Mouse (Mus musculus) G1E (cell line): ENCODE results near the gene Cfap157. TPM values are rescaled to one million over a fixed set of nuclear protein-coding genes. Genes with fewer than 3 reads are reported as not detected.

Source experiments
- ATAC-seq: 2 replicates; pipeline ENCODE4 v1.8.0; 2016; ENCODE audit warnings: mild to moderate bottlenecking; ENCODE audit not compliant: insufficient number of reproducible peaks, poor library complexity, low FRiP score, severe bottlenecking; ENCODE audit errors: extremely low read depth
- DNase-seq: peaks from one replicate; pipeline ENCODE4 v3.0.0; 2012; ENCODE audit warnings: low spot score
- H3K27me3 ChIP-seq: 2 replicates; pipeline ENCODE4 v1.6.1; 2012; ENCODE audit warnings: mild to moderate bottlenecking, low read length, inconsistent platforms; ENCODE audit not compliant: insufficient read depth
- H3K36me3 ChIP-seq: replicated peaks from 2 replicates; pipeline ENCODE3; 2012; ENCODE audit warnings: mild to moderate bottlenecking, inconsistent platforms
- H3K4me1 ChIP-seq: 2 replicates; pipeline ENCODE4 v1.6.1; 2012; ENCODE audit warnings: low read depth, low read length, inconsistent platforms, mixed read lengths; ENCODE audit not compliant: insufficient read depth
- H3K4me3 ChIP-seq: 2 replicates; pipeline ENCODE4 v1.5.1; 2012; ENCODE audit warnings: low read depth, mild to moderate bottlenecking, inconsistent platforms, low read length, moderate library complexity, mixed read lengths
- H3K9me3 ChIP-seq: replicated peaks from 2 replicates; pipeline ENCODE4 v1.6.1; 2012; ENCODE audit warnings: inconsistent platforms
- CTCF ChIP-seq: IDR thresholded peaks from 2 replicates; pipeline ENCODE4 v1.5.1; 2012; ENCODE audit warnings: low read depth, low read length, inconsistent platforms, mixed read lengths
- GATA1 ChIP-seq: IDR thresholded peaks from 2 replicates; pipeline ENCODE4 v1.6.1; 2012; ENCODE audit warnings: borderline replicate concordance, low read length, inconsistent platforms, mixed read lengths
- GATA2 ChIP-seq: IDR thresholded peaks from 2 replicates; pipeline ENCODE4 v1.6.1; 2012; ENCODE audit warnings: low read depth, low read length, inconsistent platforms, borderline replicate concordance
- POLR2AphosphoS5 ChIP-seq: IDR thresholded peaks from 2 replicates; pipeline ENCODE4 v1.6.1; 2012; ENCODE audit warnings: low read depth, low read length, inconsistent platforms; ENCODE audit not compliant: insufficient replicate concordance
- TAL1 ChIP-seq: conservative IDR thresholded peaks from 2 replicates; pipeline ENCODE4 v1.6.1; 2012; ENCODE audit warnings: low read depth, low read length, inconsistent platforms, mixed read lengths
- polyA plus RNA-seq: library from polyadenylated mRNA; stranded (reverse); fragments of >175 nt; gene quantifications from 2 replicates; pipeline ENCODE4 v1.2.3, GENCODE M21; 2012
- total RNA-seq, 2 experiments: library from RNA; stranded (forward) in 1 of 2; stranded (reverse) in 1 of 2; fragments of 200-1000 nt in 1 of 2; fragments of >200 nt in 1 of 2; fragmentation: Nextera tagmentation in 1 of 2; gene quantifications; 2 replicates each; pipeline ENCODE4 v1.2.3; 2014 to 2017

The Cfap157 gene
- total and polyA plus RNA-seq, 3 experiments, result 0.11 TPM; not detected in 2

DNA sequence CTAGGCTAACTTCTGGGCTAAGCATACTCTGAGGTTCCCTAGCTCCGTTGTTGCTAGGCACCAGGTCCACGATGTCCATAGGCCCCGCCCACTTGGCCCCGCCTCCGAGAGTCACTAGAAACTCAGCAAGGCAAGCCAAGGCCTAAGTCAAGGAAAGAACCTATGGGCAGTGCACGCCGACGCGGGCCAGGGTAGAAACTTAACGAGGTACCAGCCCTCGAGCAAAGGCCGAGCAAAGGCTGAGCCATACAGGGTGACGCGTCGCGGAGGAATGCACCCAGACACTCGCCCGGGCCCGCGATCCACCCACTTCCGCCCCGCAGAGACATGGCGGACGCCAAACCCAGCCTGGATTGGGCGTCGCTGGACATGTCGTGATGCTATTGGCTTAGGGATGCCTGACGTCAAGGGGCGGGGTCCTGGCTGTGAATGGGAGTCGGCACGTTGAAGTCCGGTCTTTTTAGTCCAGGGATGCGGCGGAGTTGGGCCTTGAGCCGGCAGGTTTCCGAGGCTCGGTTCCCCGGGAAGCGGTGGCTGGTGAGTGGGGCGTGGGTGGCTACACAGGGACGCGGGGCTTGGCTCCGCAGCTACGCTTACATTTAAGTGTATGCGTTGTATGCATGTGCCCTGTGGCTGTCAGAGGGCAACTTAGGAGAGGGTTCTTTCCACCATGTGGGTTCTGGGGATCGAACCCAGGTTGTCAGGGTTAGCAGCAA lies 8.7 kb downstream of the Cfap157 start, which contains the start of the genes Ttc16 and Ptrh1:
TSS of gene Ttc16 (minus strand) at position 275 of the 716 bp plus-strand sequence.
TSS of gene Ptrh1 (plus strand) at position 428 of the 716 bp plus-strand sequence.
- peaks cover 28% of the 10 kb centered on the region for H3K36me3 ChIP-seq
- H3K9me3 ChIP-seq, result no peaks in the 10 kb centered on the region
- peaks cover 17% of the 10 kb centered on the region for H3K27me3 ChIP-seq
- H3K4me1 ChIP-seq, result peaks cover 36% of the 10 kb centered on the region
- ATAC-seq, result peak; percentile 96
- DNase-seq, result peak; percentile 99
- TF ChIP-seq CTCF (no peak), TAL1 (no peak), GATA1 (no peak), POLR2AphosphoS5 (no peak)
- peak within 1 kb of the TSS; percentile 78 for H3K4me3 ChIP-seq

DNA sequence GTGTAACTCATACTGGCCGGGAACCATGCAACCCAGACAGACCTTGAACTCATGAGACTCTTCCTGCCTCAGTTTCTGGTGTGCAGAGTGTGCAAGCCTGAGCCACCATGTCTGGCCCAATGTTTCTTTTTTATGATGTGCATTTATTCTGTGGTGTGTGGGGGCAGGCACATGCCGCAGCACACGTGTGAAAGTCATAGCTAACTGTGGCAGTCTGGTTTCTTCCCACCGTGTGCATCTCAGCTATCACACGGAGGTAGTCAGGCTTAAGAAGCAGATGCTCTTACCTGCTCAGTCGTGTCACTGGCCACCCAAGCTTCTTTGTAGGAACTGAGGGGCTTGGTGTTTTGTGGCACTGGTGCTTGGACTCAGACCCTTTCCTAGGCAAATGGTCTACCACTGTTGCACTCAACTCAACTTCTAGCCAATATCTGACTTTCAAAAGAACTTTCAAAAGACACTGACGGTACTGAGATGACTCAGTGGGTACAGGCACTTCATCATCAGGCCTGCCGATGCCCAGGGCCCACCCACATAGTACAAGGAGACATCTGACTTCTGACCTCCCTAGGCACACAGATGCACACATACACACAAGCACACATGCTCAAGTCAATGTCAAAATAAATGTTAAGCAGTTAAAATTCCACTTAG lies 11.5 kb downstream of the Cfap157 start:
- Histone ChIP-seq H3K9me3 (no peaks in the 10 kb centered on the region), H3K4me3 (no peak overlapping the region), H3K36me3 (peaks cover 16% of the 10 kb centered on the region), H3K4me1 (peaks cover 44% of the 10 kb centered on the region), H3K27me3 (peaks cover 32% of the 10 kb centered on the region)
- TF ChIP-seq POLR2AphosphoS5 (no peak), TAL1 (no peak), GATA2 (no peak), GATA1 (no peak), CTCF (no peak)
- no peak for DNase-seq
- no peak for ATAC-seq

DNA sequence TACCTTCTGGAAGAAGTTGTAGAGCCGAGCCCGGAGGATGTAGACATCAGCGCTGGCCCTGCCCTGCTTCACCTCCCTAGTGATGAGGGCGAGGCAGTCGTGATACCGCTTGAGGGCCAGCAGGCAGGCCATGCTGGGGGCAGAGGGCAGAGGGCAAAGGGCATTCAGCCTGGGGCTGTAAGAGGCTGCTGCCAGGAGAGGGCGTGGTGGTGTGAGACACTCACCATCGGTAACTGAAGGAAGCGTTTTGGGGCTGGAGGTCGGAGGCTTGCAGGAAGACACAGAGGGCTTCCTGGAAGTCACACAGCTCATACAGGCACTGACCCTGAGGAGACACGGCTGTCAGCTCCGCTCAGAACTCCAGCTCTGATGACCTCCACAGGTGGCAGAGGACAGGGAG lies 12.3 kb downstream of the Cfap157 start:
- no peak overlapping the region for H3K4me3 ChIP-seq
- TF ChIP-seq GATA2 (no peak), POLR2AphosphoS5 (no peak)
- no peaks in the 10 kb centered on the region for H3K9me3 ChIP-seq
- H3K36me3 ChIP-seq, result peaks cover 7% of the 10 kb centered on the region
- DNase-seq (no peak), ATAC-seq (no peak)
- peaks cover 42% of the 10 kb centered on the region for H3K4me1 ChIP-seq
- peaks cover 38% of the 10 kb centered on the region for H3K27me3 ChIP-seq

DNA sequence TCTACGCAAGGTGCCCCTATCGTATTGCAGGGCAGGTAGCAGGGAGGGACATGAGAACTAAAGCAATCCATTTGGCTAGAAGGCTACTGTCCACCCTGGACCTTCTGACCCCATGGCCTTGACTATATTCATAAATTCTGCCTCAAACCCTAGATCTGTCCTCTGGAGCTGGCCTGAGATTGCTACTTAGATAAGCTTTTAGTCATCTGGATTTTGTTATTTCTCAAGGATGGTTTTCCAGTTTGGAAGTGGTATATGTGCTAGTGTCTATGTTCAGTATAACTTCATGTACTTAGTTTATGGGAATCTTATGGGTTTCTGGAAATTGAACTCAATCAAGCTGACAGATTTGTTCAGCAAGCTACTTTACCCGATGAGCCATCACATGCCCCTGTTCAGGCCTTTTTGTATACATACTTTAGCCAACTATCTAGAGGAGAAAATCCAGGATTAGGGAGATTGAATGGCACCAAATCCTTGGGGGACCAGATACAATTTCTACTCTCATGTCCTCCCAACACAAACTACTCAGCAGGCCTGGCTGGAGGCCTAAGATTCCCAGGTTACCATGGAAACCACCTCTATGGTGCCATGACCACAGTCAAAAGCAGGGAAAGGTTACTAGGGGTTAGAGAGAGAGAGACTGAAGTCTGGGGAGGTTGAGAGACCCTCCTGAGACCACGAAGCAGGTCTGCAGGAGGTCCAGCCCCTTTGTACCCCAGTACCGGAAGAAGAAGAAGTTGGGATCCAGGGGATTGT lies 14.7 kb downstream of the Cfap157 start:
- no peak for TF ChIP-seq CTCF
- no peak for TF ChIP-seq GATA2
- TF ChIP-seq GATA1, result no peak
- no peak for TF ChIP-seq POLR2AphosphoS5
- no peak for TF ChIP-seq TAL1
- Histone ChIP-seq H3K4me1 (peaks cover 20% of the 10 kb centered on the region), H3K4me3 (no peak overlapping the region), H3K36me3 (no peaks in the 10 kb centered on the region), H3K27me3 (peaks cover 45% of the 10 kb centered on the region), H3K9me3 (no peaks in the 10 kb centered on the region)
- ATAC-seq (no peak), DNase-seq (no peak)

DNA sequence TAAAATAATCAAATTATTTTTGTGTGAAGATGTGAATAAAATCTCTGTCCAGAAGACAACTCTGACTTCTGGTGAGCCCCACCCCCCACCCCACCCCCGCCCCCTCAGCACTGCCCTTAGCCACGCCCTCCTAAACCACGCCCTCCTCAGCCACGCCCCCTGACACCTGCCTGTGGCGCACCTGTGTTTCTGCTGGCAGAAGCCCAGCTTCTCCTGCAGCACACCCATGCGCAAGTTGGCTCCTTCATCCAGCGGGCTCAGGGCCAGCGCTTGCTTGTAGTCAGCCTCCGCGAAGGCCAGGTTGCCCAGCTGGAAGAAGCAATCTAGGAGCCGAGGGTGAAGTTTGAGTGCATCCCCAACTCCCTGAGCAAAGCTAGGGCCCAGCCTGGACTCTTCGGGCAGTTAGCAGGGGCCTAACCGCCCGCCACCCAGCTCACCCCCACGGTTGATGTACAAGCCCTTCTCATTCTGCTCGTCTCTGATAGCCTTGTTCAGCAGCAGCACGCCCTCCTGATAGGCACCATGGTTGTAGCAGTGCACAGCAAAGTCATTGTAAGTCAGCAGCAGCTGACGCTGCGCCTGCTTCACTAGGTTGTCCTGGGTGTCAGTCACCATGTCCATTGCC lies 15.5 kb downstream of the Cfap157 start:
- no peaks in the 10 kb centered on the region for H3K36me3 ChIP-seq
- ATAC-seq (no peak), DNase-seq (no peak)
- H3K4me3 ChIP-seq, result no peak overlapping the region
- no peak for TF ChIP-seq GATA1
- TF ChIP-seq CTCF, result no peak
- no peak for TF ChIP-seq TAL1
- no peak for TF ChIP-seq POLR2AphosphoS5
- TF ChIP-seq GATA2, result no peak
- H3K9me3 ChIP-seq, result no peaks in the 10 kb centered on the region
- H3K4me1 ChIP-seq, result peaks cover 18% of the 10 kb centered on the region
- H3K27me3 ChIP-seq, result peaks cover 45% of the 10 kb centered on the region

DNA sequence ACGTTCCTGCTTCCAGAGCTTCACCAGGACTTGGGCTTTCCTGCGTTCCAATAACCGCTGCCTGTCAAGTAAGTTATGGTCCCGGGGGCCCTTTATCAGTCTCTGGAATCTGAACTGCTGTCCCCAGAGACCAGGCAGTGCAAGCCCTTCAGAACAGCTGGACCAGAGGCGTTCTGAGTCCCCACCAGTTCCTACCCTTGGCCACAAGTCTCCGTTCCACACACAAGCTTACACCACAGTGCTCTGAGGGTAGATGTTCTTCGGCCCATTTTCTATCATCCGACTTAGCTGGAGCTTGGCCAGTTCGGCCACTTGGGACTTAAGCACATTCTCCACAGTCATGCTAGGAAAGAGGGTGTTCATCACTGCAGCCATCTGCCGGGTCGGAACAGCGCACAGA lies 17.0 kb downstream of the Cfap157 start:
- H3K4me3 ChIP-seq, result no peak overlapping the region
- H3K4me1 ChIP-seq, result peaks cover 17% of the 10 kb centered on the region
- H3K36me3 ChIP-seq, result peaks cover 11% of the 10 kb centered on the region
- H3K27me3 ChIP-seq, result peaks cover 39% of the 10 kb centered on the region
- no peak for ATAC-seq
- DNase-seq, result no peak
- no peaks in the 10 kb centered on the region for H3K9me3 ChIP-seq
- no peak for TF ChIP-seq POLR2AphosphoS5
